Mouse (Mus musculus) urinary bladder, adult 2 months (tissue): ENCODE data around the gene Nrg3. TPM values are rescaled to one million over a fixed set of nuclear protein-coding genes. Genes with fewer than 3 reads are reported as not detected.

Experiments
- DNase-seq: peaks from one replicate; pipeline ENCODE4 v3.0.0; 2022; ENCODE audit warnings: low spot score
- polyA plus RNA-seq: library from polyadenylated mRNA; depleted of rRNA; stranded (reverse); fragments of >200 nt; gene quantifications from 2 replicates; pipeline ENCODE4 v1.2.3, GENCODE M21; 2012; rRNA removed

Nrg3 gene
- polyA plus RNA-seq = 0.01 TPM in 1 of 2 replicates, not detected in the other

DNA sequence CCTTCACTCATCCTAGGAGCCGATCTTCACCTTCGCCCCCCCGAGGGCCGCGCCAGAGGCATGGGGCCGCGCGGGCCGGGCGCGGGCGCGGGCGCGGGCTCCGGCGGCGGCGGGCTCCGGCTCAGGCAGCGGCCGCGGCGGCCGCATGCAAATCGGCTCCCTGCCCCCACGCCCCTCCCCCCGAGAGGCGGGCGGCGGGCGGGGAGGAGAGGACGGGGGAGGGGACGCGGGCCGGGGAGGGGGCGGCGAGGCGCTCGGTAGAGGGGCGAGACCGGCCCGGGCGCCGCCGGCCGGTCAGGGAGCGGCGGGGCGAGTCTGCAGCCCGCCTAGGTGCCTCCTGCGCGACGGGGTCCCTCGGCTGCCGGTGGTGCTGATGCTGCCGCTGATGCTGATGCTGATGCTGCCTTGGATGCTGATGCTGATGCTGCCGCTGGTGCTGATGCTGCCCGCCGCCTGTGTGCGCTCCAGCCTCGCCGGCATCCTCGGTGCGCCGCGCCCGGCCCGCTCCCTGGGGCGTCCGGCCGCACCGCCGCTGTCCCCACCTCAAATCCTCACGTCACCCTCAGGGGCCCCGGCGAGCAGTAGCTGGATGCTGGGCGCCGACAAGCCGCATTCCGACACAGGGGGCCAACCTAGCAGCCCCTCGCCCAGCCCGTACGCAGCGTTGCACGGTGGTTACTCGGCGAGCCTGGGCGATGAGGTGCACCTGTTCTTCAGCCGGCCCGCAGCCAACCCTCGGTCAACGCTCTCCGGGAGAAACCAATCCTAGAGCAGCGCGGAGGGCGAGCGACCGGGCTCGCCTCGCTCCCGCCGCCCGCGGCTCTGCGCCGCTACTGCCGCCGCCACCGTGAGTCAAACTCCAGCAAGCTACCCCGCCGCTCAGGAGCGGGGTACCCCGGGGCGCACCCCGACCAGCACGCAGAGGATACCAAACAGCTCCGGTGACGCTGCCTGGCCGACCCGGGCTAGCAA lies at the start of gene Nrg3:
Gene Nrg3 (minus strand): TSS at position 299 of the 972 bp plus-strand sequence.
- no peak for DNase-seq

- DNase-seq = no peak
These were observed 36.1 kb upstream of the Nrg3 start for GRCm38 (mm10) chr14:39508956-39509355.

DNA sequence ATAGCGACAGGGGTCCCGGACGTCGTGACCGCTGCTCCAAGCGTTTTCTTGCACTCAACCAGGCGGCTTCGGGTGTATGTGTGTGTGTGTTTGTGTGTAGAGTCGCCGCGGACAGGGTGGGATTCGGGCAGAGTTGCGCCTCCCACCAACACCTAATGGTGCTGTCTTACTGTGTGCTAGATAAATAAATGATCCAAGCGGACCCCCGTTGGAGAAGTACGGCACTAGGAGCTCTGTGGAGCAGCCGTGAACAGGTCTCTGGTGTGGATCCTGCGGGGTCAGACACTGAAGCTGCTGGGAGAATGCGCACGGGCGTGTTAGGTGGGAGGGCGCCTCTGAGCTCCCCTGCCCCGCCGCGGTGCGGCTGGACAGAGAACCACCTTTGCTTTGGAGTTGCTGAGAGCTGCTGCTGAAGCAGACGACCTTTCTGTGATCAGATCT lies 903 bp upstream of the Nrg3 start:
- DNase-seq = no peak

DNA sequence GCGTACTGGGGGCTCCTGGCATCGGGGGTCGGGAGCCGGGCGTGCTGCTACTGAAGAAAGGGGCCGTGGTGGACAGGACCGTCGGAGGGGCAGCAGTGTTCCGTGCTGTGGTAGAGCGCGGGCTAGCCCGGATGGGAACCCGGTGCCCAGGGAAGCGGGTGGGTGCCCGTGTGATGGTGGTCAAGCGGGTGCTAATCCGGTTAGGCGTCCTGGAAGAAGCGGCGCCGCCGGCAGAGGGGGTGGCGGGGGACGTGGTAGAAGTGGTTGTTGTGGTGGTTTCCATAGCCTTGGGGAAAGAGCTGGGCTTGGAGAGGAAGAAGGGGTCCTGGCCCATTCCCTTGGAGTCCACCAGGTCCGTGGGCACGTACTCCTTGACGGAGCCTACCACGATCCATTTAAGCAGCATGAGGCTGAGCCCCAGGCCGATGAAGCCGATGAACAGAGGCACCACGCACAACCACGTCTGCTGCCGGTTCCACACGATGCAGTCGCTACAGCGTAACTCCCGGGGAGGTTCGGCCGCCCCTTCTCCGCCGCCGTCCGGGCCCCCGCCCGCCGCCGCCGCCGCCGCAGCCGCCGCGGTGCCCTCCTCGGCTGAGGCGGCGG lies 639 bp downstream of the Nrg3 start:
- no peak for DNase-seq

GRCm38 (mm10) chr14:39471236-39471981 lies 1.5 kb downstream of the Nrg3 start:
- no peak for DNase-seq

DNA sequence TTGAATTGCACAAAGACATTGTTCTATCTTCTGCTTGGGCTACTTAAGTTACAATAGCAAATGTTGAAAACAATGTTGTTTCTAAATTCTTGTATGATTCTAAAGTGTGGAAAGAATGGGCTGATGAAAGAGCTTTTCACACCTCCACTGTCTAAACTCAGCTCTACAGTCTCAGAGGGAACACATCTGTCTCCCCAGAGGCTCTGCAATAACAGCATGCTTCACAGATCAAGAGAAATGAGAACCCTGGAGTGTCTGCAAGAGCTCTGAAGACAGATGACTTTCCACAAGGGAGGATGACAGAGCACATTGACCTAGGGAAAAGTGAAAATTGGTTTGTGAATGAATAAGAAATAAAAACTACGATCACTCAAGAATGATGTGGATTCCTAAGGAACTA lies 27.4 kb downstream of the Nrg3 start:
- no peak for DNase-seq

DNA sequence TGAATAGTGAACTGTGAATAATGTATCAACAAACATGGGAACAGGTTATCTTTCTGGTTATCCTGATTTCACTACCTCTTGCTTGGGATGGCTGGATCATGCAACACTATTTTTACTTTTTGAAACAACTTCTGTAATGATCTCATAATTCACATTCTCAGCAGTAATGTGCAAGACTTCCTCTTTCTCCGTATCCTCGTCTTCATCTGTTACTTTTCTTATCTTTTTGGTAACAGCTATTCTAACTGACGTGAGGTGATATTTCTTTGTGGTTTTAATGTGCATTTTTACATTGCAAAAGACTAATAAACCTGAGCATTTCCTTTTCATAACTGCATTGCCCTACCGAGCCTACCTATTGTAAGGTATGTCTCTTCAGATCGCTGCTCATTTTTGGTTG lies 44.4 kb downstream of the Nrg3 start:
- DNase-seq = no peak

DNA sequence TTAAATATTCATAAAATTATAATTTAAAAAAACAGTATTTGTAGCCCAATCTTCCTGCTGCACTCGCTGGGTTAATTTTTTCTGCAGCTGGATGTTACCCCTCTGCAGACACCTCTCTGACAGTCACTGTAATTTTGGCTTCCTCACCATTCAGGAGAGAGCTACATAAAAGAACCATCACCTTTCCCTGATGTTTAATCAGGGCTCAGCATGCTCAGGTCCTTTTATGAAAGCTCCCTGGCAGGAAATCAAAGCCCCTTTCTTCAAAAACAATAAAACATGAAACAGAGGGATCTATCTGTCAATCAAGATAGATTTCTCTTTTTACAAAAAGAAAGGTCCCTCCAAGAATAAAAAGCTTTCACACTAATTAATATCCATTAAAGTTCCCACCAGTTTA lies 51.0 kb downstream of the Nrg3 start:
- no peak for DNase-seq

GRCm38 (mm10) chr14:39413270-39413669 lies 59.6 kb downstream of the Nrg3 start:
- no peak for DNase-seq

DNA sequence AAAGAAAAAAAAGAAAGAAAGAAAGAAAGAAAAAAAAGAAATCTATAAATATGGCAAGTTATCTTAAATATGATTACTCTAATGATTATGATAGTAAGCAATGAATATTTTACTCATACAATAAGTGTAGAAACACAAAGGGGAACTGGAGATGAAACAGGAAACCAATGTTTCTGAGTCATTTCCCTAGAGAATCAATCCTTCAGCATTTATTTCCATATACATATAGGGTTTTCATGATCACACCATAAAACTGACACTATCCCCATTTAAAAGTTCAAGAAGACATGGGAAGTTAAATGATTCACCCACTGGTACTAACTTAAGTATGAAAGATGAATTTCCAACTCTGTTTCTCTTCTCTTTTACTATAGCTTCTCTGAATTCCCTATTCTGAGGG lies 86.0 kb downstream of the Nrg3 start:
- DNase-seq = no peak

GRCm38 (mm10) chr14:39381321-39381720 lies 91.6 kb downstream of the Nrg3 start:
- DNase-seq = no peak

DNA sequence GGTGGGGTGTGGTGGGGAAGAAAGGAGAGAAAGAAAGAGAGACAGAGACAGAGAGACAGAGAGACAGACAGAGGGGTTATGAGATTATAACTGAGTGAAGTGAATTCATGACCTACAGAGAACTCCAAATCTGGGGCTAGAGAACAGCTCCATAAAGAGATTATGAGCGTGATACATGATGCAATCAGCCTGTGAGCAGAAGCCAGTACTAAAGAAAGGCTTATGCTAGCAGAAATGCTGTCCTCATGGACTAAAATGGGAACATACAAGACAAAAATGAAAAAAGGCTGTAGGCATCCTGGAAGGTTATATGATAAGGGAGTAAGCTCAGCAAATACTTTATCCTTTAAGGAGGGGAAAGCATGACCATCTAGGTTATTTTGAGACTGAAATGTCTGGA lies 99.7 kb downstream of the Nrg3 start:
- DNase-seq = no peak

DNA sequence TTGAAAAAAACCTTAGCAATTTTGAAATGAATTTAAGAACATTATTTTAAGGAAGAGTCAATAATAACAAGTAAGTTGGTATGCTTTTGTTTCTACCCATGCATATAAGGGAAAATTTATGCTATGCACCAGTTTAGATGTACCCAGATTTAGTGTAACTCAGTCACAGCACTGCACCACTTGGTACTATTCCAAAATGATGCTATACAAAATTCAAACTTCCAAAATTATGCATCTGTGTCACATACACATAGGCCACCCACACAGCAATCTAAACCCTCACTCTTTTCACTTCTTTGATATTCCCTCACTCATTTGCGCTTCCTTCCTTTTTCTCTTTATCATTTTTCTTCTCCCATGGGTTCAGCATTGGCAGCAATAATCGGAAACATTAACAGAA lies 116.6 kb downstream of the Nrg3 start:
- DNase-seq = no peak

DNA sequence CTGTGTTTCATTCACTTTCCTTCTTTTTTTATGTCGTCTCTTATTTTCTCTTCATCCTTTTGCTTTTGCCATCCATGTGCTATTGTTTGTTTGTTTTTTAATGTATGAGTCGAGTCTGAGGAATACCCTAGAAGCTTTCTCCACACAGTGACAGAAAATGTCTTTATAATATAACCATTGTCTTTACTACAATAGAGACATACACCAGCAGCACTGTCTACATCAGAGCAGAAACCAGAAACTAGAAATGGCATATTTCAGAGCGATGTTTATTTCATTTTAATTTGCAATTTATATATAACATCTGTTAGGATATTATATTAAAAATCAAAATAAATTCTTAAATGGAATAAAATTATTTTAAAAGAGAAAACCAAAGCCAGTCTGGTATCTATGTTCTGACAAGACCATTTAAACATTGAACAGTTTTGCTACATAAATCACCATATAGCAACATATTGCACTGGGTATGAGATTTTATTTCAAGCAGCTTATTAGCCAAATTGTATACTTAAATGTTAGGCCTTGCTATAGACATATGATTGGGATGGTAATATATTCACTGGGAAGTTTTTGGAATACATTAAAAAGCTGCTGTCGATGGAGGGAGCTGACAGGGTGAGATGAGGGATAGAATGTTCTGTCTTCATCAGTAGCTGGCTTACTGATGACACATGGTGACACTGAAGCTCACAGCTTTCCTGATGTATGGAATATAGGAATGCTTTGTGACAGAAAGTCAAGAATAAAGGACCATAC lies 120.7 kb downstream of the Nrg3 start:
- no peak for DNase-seq

DNA sequence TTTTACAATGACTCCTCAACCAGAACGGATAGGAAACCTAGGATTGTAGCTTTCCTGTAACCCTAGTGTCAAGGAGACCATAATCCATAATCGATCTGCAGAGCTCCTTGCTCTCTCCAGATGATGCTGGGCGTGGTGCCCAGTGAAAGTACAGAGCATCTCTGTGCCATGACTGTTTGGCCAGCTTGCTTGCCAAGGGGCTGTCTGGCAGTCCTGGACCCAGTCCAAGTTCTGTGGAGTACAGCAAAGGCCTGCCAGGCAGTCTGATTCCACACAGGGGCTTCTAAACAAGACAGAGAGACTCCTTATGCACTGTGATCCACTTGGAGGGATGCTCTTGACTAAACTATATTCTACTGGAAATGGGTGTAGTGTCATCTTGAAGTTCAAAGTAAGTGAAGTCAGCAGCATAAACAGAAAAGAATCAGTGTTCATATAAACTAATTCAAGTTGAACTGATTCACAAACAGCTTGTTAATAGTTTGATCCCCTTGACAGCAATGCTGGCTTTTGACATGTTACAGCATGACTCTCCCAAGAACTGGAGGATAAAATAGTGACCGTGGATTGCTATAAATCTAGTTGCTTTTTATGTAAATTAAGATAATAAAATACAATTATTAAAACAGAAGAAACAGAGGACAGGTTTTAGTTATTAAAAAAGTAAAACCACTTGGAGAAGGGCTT lies 155.3 kb downstream of the Nrg3 start:
- no peak for DNase-seq

GRCm38 (mm10) chr14:39314111-39314510 lies 158.8 kb downstream of the Nrg3 start:
- DNase-seq = no peak

DNA sequence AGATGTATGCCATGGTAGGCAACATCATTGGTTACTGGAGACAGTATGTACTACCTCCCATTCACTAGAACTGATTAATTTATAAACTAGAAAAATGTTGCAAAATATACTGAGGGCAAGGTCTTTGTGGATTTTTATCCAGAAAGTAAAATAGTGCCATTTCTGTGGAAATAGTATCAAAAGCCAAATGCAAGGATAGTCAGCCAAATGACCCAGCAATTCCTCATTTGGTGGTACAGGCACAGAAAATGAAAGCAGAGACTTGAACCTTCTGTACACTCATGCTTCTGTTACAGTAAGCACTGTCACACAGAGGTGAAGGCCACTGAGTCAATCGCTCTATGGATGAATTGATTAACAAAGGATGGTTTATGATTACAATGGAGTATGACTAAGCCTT lies 207.8 kb downstream of the Nrg3 start:
- DNase-seq = no peak

DNA sequence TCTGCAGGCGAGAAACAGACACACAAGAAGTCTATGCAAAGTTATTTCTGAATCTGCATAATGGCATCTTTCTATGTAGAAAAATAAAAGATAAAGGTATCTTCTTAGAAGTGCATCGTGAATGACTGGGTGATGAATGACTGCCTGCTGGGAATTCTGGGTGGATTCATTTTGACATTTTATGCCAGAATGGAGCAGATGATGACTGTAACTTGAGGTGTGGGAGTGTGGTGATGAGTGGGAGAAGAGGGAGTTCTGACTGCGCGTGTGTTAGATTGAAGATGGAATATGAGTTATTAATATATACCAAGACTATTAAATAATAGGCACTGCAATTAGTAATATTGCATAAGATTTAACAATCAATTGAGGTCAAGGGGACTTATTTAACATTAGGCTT lies 208.5 kb downstream of the Nrg3 start:
- DNase-seq = no peak

DNA sequence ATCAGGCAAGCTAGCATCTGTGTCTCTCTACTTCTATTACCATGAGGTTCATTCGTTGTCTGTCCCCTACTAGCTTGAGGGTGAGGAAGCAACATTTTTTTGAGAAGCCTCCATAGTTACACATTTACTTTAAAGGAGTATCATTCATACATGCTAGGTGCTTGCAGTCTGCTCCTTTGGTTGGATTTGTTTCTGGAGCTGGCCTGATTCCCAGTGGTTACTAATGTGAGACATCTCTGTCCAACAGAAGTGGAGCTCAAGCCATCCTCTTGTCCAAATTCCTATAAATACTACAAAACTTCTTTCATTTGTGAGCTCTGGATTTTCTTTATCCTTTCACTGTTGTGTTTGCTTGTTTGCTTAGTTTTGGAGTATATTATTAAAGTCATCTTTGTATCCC lies 211.9 kb downstream of the Nrg3 start:
- DNase-seq = no peak

GRCm38 (mm10) chr14:39255391-39255790 lies 217.5 kb downstream of the Nrg3 start:
- no peak for DNase-seq

DNA sequence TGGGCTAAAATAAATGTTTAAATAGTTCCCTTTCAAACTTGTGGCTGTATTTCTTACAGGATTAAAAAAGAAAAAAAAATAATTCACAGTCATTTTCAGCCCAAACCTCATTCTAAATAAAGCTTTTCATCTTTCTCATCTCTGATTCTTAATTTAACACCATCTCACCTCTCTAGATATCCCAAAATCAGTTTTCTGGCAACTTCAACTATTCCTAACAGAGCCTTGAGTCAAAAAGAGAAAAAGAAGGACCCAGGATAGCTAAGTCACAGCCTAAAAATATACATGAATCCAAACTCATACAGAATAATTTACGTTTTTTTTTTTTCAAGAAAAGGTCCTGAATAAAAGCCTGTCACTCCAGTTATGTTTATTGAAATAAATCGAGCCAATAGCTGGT lies 232.6 kb downstream of the Nrg3 start:
- DNase-seq = no peak
